27 mouse cellular contexts compared by ENCODE assay signal in the genomic region with DNA sequence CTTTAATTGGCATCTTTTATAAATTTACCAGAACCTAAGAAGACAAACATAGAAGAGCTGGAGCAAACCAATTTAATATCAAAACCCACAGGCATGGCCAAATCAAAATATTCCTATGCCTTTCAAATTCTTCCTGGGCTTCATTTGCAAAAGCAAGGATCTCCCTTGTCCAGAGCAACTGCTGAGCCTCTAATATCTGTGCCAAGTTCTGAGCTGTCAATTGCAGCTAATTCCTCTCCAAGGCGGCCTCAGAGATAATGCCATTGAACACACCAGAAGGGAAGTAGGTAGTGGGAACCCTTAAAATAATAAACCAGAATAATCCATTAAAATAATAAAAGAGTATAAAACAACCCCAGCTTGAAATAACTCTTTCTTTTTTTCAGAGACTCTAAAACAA.
DNase-seq lines count a peak whose midpoint lies in the region; ATAC-seq and TF ChIP-seq lines count a peak whose summit lies in the region.
"Had no signal": no experiment of that assay in that cellular context is flagged by ENCODE, and none has a peak within 500 bp of the region (broad histone marks: within the 10 kb centered on the region; RNA-seq: fewer than 3 reads in every experiment).

No protein-coding gene starts in this region.

- H3K4me2 ChIP-seq in hindbrain, postnatal 0 days (ENCODE audit: low read depth, low read length) = no peak overlapping the region
- H3K4me2 ChIP-seq in hindbrain, embryonic 14.5 days (replicated peaks) = no peak overlapping the region
- H3K4me2 ChIP-seq: heart, embryonic 11.5 days; hindbrain, embryonic 15.5 days; neural tube, embryonic 15.5 days had no signal

- no peaks in the 10 kb centered on the region for H3K27me3 ChIP-seq in hindbrain, postnatal 0 days (ENCODE audit: insufficient read depth, low read length)
- no peaks in the 10 kb centered on the region for H3K27me3 ChIP-seq in hindbrain, embryonic 14.5 days (ENCODE audit: control insufficient read depth, insufficient read depth, low read length)
- H3K27me3 ChIP-seq: hindbrain, embryonic 15.5 days; neural tube, embryonic 15.5 days; Patski had no signal

- H3K27ac ChIP-seq in hindbrain, postnatal 0 days = no peak overlapping the region
- no peak overlapping the region for H3K27ac ChIP-seq in hindbrain, embryonic 14.5 days
- H3K27ac ChIP-seq: hindbrain, embryonic 15.5 days; liver, embryonic 14.5 days; macrophage; neural tube, embryonic 15.5 days had no signal

- intact Hi-C loops in left cerebral cortex, postnatal 25 days (cut with DNase I) = no loop called here

- no peak overlapping the region for H3K9ac ChIP-seq in hindbrain, postnatal 0 days (replicated peaks; ENCODE audit: low read length)
- no peak overlapping the region for H3K9ac ChIP-seq in hindbrain, embryonic 14.5 days
- H3K9ac ChIP-seq: hindbrain, embryonic 15.5 days; liver, embryonic 14.5 days; neural tube, embryonic 15.5 days had no signal

- DNase-seq in cerebellum, postnatal 4 days (ENCODE audit: low spot score in 2 of 2) = no peak
- peak; percentile 33 for DNase-seq in hindbrain, postnatal 0 days (ENCODE audit: low spot score)
- DNase-seq in hindbrain, embryonic 14.5 days (ENCODE audit: low spot score) = no peak
- peak; percentile 84 for DNase-seq in brain, adult 2 months (ENCODE audit: low read depth, low spot score)
- DNase-seq in cerebellum, postnatal 25 days = peak; percentile 38 to 60
- no peak for DNase-seq in frontal cortex, postnatal 10 days (ENCODE audit: low spot score in 2 of 2)
- no peak for DNase-seq in left cerebral cortex, postnatal 25 days (ENCODE audit: low spot score in 2 of 2)
- DNase-seq: adrenal gland, postnatal 25 days; gastrocnemius, postnatal 25 days; heart, adult 18-20 months; kidney, adult 2 months; kidney, postnatal 4 days; layer of hippocampus, adult 9-11 months; liver; lung, adult 2 months; lung, postnatal 10 days; midbrain, embryonic 14.5 days; retina, postnatal 1 day; right cerebral cortex, postnatal 14 days had no signal

- no peak for TF ChIP-seq CTCF in hindbrain, postnatal 0 days (IDR thresholded peaks at IDR 0.05; ENCODE audit: low read depth)

- peak; percentile 65 for ATAC-seq in cerebellum, adult (ENCODE audit: insufficient number of reproducible peaks, low FRiP score, low TSS enrichment)
- ATAC-seq in hindbrain, postnatal 0 days = no peak
- ATAC-seq in hindbrain, embryonic 14.5 days (ENCODE audit: low FRiP score) = no peak
- ATAC-seq: Patski had no signal

- no peak overlapping the region for H3K4me3 ChIP-seq in hindbrain, postnatal 0 days (ENCODE audit: low read length)
- no peak overlapping the region for H3K4me3 ChIP-seq in hindbrain, embryonic 14.5 days (replicated peaks; ENCODE audit: low read length)
- H3K4me3 ChIP-seq: erythroblast, embryonic 14.5 days; hindbrain, embryonic 15.5 days; neural tube, embryonic 15.5 days had no signal

- no peaks in the 10 kb centered on the region for H3K9me3 ChIP-seq in hindbrain, postnatal 0 days (ENCODE audit: low read length)
- H3K9me3 ChIP-seq in hindbrain, embryonic 14.5 days (ENCODE audit: control insufficient read depth, low read length) = peaks cover 3% of the 10 kb centered on the region; the same call in 1 of the 2 replicates
- H3K9me3 ChIP-seq: hindbrain, embryonic 15.5 days; neural tube, embryonic 15.5 days had no signal

- WGBS in hindbrain, postnatal 0 days = 42% methylated on average over 1 of the region's 1 CpGs
- 71% methylated on average over 1 of the region's 1 CpGs for WGBS in hindbrain, embryonic 14.5 days

- H3K36me3 ChIP-seq in hindbrain, postnatal 0 days (ENCODE audit: insufficient read depth, low read length) = no peaks in the 10 kb centered on the region
- H3K36me3 ChIP-seq in hindbrain, embryonic 14.5 days (replicated peaks; ENCODE audit: control insufficient read depth, insufficient read depth) = no peaks in the 10 kb centered on the region
- H3K36me3 ChIP-seq: hindbrain, embryonic 15.5 days; neural tube, embryonic 15.5 days had no signal

- H3K4me1 ChIP-seq in hindbrain, postnatal 0 days (ENCODE audit: insufficient read depth, low read length) = no peaks in the 10 kb centered on the region
- no peaks in the 10 kb centered on the region for H3K4me1 ChIP-seq in hindbrain, embryonic 14.5 days (replicated peaks; ENCODE audit: control insufficient read depth, insufficient read depth, low read length)

Comparison
In these comparisons a context has a peak if more than half of its experiments do, and no peak if none do; other contexts are left out.
1. DNase-seq: peak in hindbrain, postnatal 0 days (single experiment), brain, adult 2 months (single experiment) and cerebellum, postnatal 25 days (2 of 2); none in cerebellum, postnatal 4 days (0 of 2), hindbrain, embryonic 14.5 days (single experiment), frontal cortex, postnatal 10 days (0 of 2) and left cerebral cortex, postnatal 25 days (0 of 2).